Mouse (Mus musculus) thymus, adult 2 months (tissue): Measurements from ENCODE around the gene Cse1l.

Source experiments
- CTCF ChIP-seq: fragments of 200-500 bp; IDR thresholded peaks from 2 replicates; pipeline ENCODE4 v1.5.1; 2012; ENCODE audit warnings: mild to moderate bottlenecking, control low read depth, low read length, moderate library complexity, borderline replicate concordance; ENCODE audit not compliant: control insufficient read depth, poor library complexity, insufficient read depth; ENCODE audit errors: extremely low read depth
- POLR2A ChIP-seq: fragments of 200-500 bp; IDR thresholded peaks from 2 replicates; pipeline ENCODE4 v1.6.1; 2012; ENCODE audit warnings: mild to moderate bottlenecking, low read length, control low read depth, moderate library complexity; ENCODE audit not compliant: control insufficient read depth, poor library complexity, insufficient read depth; ENCODE audit errors: extremely low read depth

- TF ChIP-seq CTCF (no peak), POLR2A (no peak)
These were observed 43.3 kb upstream of the Cse1l start for GRCm38 (mm10) chr2:166862505-166862904.
